Mouse (Mus musculus) embryonic facial prominence, embryonic 12.5 days (tissue): ENCODE measurements at regions not wholly inside any gene's neighbourhood (a gene's known extent, or its start where the extent isn't known, plus 50 kb on each side); places are given as distances from the start of the nearest gene placed in this dataset.
"Not testable (repeated sequence)": the region's sequence is repeated elsewhere in the genome, so short reads cannot be mapped to it uniquely, and the experiment has no call there.

Source experiments
- ATAC-seq: fragments of 200-750 bp; cut with Nextera tagmentation; 2 replicates; pipeline ENCODE4 v1.8.0; 2017; ENCODE audit not compliant: insufficient number of reproducible peaks, insufficient read depth, low FRiP score, low TSS enrichment
- H3K27ac ChIP-seq: fragments of 300-500 bp; sonication (generic); 2 replicates; pipeline ENCODE4 v1.5.1; 2016; ENCODE audit warnings: mild to moderate bottlenecking
- H3K27me3 ChIP-seq: fragments of 300-500 bp; sonication (generic); 2 replicates; pipeline ENCODE4 v1.6.1; 2016; ENCODE audit warnings: mild to moderate bottlenecking, moderate library complexity
- H3K36me3 ChIP-seq: fragments of 300-500 bp; sonication (generic); 2 replicates; pipeline ENCODE4 v1.6.1; 2016; ENCODE audit warnings: mild to moderate bottlenecking
- H3K4me1 ChIP-seq: fragments of 300-500 bp; sonication (generic); 2 replicates; pipeline ENCODE4 v1.6.1; 2016
- H3K4me2 ChIP-seq: fragments of 300-500 bp; sonication (generic); replicated peaks from 2 replicates; pipeline ENCODE4 v1.6.1; 2016; ENCODE audit warnings: mild to moderate bottlenecking, moderate library complexity
- H3K4me3 ChIP-seq: fragments of 300-500 bp; sonication (generic); 2 replicates; pipeline ENCODE4 v1.5.1; 2016; ENCODE audit warnings: mild to moderate bottlenecking
- H3K9ac ChIP-seq: fragments of 300-500 bp; sonication (generic); 2 replicates; pipeline ENCODE4 v1.6.1; 2016; ENCODE audit warnings: mild to moderate bottlenecking, moderate library complexity
- H3K9me3 ChIP-seq: fragments of 300-500 bp; sonication (generic); 2 replicates; pipeline ENCODE4 v1.6.1; 2016; ENCODE audit warnings: mild to moderate bottlenecking, moderate library complexity
- WGBS: fragments of 180-500 bp; shearing (Covaris S2); methylation state at CpG from one replicate; pipeline ENCODE4 v1.1.7; 2016; 5-methylcytosine and 5-hydroxymethylcytosine counted together

DNA sequence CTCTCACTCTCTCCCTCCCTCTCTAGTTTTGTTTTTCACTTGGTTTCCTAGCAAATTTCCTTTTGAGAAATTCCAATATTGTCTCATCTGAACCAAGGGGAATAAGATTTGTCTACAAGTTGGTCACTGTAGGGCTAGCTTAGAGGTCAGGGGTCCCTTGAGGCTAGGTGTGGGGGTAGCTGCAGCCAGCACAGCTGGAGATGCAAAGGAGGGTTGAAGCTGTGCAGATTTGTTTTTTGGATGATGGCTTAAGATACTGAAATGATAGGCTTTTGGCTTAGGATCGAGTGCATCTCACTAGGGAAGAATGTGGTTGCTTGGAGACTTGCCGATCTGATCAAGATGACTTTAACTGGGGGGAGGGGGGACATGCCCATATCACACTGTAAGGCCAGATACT lies 88.3 kb upstream of the Tmem28 start:
- no peak overlapping the region for H3K9ac ChIP-seq
- H3K4me2 ChIP-seq, result no peak overlapping the region
- H3K27me3 ChIP-seq, result peaks cover 15% of the 10 kb centered on the region; the same call in 1 of the 2 replicates
- no peaks in the 10 kb centered on the region for H3K36me3 ChIP-seq
- H3K4me3 ChIP-seq, result no peak overlapping the region
- no peak for ATAC-seq
- WGBS, result 61% methylated on average over 2 of the region's 2 CpGs
- no peaks in the 10 kb centered on the region for H3K9me3 ChIP-seq
- H3K27ac ChIP-seq, result no peak overlapping the region
- H3K4me1 ChIP-seq, result no peaks in the 10 kb centered on the region

DNA sequence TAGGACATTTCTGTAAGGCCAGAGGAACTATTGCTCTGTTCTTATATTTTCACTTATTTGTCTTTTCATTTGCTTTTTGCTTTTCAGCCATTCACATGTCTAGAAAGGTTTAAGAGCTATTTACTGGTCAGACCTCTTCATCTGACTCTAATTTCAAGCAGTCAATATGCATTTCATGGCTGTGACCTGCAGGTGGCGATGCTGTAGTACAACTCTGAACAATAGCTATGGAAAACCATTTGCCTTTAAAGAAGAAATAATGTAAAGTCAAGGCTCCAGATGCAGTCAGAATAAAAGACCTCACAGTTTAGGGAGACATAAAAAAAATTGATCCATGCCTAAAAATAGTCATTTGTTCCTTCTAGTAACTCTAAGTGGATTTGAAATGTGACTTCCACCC lies 95.7 kb upstream of the Tmem28 start:
- Histone ChIP-seq H3K27me3 (0 out of 2 replicates have a peak, but pooled peaks cover 2% of the 10 kb centered on the region), H3K4me2 (no peak overlapping the region), H3K4me1 (no peaks in the 10 kb centered on the region), H3K9me3 (no peaks in the 10 kb centered on the region), H3K9ac (no peak overlapping the region), H3K36me3 (no peaks in the 10 kb centered on the region), H3K27ac (no peak overlapping the region), H3K4me3 (no peak overlapping the region)
- WGBS, result 11% methylated on average over 1 of the region's 1 CpGs
- no peak for ATAC-seq

DNA sequence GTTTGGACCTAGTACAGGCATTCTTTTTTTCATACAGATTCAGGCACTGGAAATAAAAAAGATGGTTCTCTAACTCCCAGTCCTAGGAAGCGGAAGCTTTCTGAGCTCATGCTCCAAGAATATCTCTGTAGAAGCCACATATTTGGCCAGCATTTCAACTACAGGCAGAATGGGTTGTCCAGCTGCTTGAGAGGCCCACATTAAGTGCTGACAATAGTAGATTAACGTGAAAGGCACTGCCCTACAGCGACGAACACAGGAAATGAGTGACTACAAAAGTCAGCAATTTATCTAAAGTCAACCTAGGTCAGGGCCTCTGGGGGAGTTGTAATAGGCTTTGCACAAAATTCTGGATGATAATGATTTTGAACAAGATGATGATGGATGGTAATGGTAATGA lies 125.5 kb upstream of the Tmem28 start:
- no peak overlapping the region for H3K4me2 ChIP-seq
- no peak overlapping the region for H3K9ac ChIP-seq
- no peak for ATAC-seq
- H3K27me3 ChIP-seq, result 0 out of 2 replicates have a peak, but pooled peaks cover 8% of the 10 kb centered on the region
- no peaks in the 10 kb centered on the region for H3K4me1 ChIP-seq
- no peaks in the 10 kb centered on the region for H3K9me3 ChIP-seq
- no peak overlapping the region for H3K27ac ChIP-seq
- H3K4me3 ChIP-seq, result no peak overlapping the region
- WGBS, result 60% methylated on average over 4 of the region's 4 CpGs
- no peaks in the 10 kb centered on the region for H3K36me3 ChIP-seq

DNA sequence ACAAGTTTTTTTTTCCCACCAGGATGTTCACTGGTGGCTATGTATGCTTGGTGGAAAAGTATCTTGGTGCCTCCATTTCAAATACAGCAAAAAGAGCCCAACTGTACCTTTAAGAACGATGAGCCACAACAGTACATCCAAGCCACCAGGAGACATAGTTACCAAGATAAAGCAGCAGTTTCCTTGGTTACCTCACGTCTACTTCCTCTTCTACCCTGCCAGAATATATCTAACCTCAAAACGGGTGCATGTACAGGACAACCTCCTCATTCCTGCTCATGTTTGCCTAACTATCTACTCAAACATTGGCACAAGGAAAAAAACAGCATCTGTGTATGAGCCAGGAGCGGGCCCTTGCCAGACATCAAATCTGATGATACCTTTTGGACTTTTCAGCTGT lies 129.8 kb upstream of the Tmem28 start:
- H3K9ac ChIP-seq, result no peak overlapping the region
- no peak overlapping the region for H3K4me3 ChIP-seq
- WGBS, result 66% methylated on average over 4 of the region's 4 CpGs
- H3K27me3 ChIP-seq, result 0 out of 2 replicates have a peak, but pooled peaks cover 8% of the 10 kb centered on the region
- no peaks in the 10 kb centered on the region for H3K36me3 ChIP-seq
- H3K27ac ChIP-seq, result no peak overlapping the region
- H3K9me3 ChIP-seq, result no peaks in the 10 kb centered on the region
- ATAC-seq, result no peak
- no peaks in the 10 kb centered on the region for H3K4me1 ChIP-seq
- H3K4me2 ChIP-seq, result no peak overlapping the region

DNA sequence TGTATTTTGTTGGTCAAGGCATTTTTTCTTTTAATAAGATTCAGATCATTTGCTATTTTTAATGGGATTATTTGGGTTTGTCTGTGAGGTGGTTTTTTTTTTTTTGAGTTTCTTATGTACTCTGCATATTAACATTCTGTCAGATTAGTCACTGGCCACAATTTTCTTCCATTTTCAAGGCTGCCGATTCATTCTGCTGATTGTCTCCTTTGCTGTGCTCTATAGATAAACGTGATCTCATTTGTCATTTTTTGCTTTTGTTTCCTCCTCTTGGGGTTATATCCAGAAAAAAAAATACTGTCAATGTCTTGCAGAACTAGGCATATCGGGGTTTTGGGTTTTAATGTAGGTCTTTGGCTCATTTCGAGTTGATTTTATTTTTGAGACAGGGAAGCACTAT lies 131.1 kb upstream of the Tmem28 start:
- 0 out of 2 replicates have a peak, but pooled peaks cover 8% of the 10 kb centered on the region for H3K27me3 ChIP-seq

DNA sequence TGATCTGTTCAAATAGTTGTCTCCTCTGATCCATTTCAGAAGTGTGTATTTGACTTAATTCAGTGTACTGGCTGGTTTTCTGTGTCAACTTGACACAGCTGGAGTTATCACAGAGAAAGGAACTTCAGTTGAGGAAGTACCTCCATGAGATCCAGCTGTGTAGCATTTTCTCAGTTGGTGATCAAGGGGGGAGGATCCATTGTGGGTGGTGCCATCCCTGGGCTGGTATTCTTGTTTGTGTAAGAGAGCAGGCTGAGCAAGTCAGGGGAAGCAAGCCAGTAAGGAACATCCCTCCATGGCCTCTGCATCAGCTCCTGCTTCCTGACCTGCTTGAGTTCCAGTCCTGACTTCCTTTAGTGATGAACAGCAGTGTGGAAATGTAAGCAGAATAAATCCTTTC lies 138.3 kb upstream of the Tmem28 start:
- H3K9me3 ChIP-seq, H3K4me1 ChIP-seq, H3K4me3 ChIP-seq, H3K9ac ChIP-seq, H3K27ac ChIP-seq, H3K36me3 ChIP-seq, H3K27me3 ChIP-seq, H3K4me2 ChIP-seq, ATAC-seq: not testable (repeated sequence)

More for the DNA sequence above, 131.1 kb upstream of the Tmem28 start:
- Histone ChIP-seq H3K36me3 (no peaks in the 10 kb centered on the region), H3K27ac (no peak overlapping the region), H3K4me3 (no peak overlapping the region), H3K4me2 (no peak overlapping the region), H3K9me3 (no peaks in the 10 kb centered on the region), H3K4me1 (no peaks in the 10 kb centered on the region), H3K9ac (no peak overlapping the region)
- 81% methylated on average over 4 of the region's 4 CpGs for WGBS
- no peak for ATAC-seq

DNA sequence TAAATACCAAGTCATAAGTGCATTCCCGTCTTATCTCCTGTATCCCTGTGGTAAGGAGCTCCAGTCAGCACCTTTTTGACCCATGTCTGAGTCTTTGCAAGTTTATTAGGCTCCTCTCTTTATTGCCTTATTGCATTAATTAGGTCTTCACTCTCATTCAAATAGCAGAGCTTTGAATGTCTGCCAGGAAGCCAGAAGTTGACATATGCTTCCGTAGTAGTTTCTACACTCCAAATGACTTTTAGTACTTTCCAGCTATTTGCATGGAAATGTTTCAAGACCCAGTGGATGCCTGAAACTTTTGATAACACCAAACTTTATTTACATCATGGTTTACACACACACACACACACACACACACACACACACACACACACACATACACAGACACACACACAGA lies 153.2 kb upstream of the Tmem28 start:
- Histone ChIP-seq H3K4me3 (no peak overlapping the region), H3K9ac (no peak overlapping the region), H3K4me2 (no peak overlapping the region), H3K27ac (no peak overlapping the region), H3K4me1 (no peaks in the 10 kb centered on the region), H3K27me3 (0 out of 2 replicates have a peak, but pooled peaks cover 7% of the 10 kb centered on the region), H3K36me3 (no peaks in the 10 kb centered on the region), H3K9me3 (no peaks in the 10 kb centered on the region)
- no peak for ATAC-seq
- WGBS, result 84% methylated on average over 2 of the region's 2 CpGs

DNA sequence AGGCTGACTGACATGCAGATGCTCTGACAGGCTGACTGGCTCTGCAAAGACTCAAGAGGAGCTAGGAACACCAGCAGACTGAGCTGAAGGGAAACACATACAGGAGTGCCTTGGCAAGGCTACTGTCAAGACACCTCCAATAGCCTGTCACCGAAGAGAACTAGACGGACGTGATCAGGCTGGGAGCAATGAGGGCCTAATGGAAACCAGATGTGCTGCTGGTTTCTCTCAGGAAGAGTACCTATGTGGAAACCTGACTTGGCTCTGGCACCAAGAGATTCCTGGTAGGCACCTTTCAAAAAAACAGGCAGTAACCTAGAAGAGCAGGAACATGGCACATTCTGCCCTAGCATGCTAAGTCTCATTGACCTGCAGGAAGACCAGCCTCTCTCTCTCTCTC lies 158.3 kb upstream of the Tmem28 start:
- Histone ChIP-seq H3K27ac (no peak overlapping the region), H3K4me3 (no peak overlapping the region), H3K4me2 (no peak overlapping the region), H3K9me3 (no peaks in the 10 kb centered on the region), H3K36me3 (no peaks in the 10 kb centered on the region), H3K27me3 (0 out of 2 replicates have a peak, but pooled peaks cover 17% of the 10 kb centered on the region), H3K9ac (no peak overlapping the region), H3K4me1 (peaks cover 4% of the 10 kb centered on the region; the same call in 1 of the 2 replicates)
- ATAC-seq, result no peak
- 47% methylated on average over 3 of the region's 3 CpGs for WGBS

DNA sequence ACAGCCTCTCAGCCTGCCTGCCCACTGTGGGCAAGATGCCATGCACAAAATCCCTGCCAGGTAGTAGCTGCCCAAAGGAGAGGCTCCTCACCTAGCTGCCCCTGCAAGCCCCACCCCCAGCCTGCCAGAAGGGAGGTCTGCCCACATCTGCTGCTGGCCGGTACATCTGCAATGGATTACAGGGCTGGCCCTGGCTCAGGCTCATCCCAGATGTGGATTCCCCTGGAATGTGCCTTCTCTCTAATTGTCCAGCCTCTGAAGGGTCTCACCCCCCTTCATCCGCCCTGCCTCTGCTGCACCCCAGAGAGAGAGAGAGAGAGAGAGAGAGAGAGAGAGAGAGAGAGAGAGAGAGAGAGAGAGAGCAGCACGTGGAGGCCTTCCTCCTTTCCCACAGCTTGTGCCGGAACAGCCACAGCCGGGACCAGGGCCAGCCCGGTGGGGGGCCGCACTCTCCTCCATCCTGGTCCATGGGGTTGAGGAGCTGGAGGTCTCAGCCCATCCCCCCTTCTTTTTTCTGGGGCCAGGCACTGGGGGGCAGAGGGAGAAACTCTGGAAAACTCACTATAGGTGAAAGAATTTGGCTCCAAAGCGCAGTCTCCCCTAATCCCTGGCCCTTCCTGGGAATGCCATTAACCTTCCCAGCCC lies 161.2 kb upstream of the Tmem28 start:
- Histone ChIP-seq H3K9me3 (no peaks in the 10 kb centered on the region), H3K27me3 (peaks cover 22% of the 10 kb centered on the region; the same call in 1 of the 2 replicates), H3K36me3 (no peaks in the 10 kb centered on the region), H3K4me3 (no peak overlapping the region), H3K4me1 (peaks cover 4% of the 10 kb centered on the region; the same call in 1 of the 2 replicates), H3K9ac (no peak overlapping the region), H3K4me2 (no peak overlapping the region), H3K27ac (no peak overlapping the region)
- 38% methylated on average over 3 of the region's 8 CpGs for WGBS
- ATAC-seq, result peak; percentile 70

DNA sequence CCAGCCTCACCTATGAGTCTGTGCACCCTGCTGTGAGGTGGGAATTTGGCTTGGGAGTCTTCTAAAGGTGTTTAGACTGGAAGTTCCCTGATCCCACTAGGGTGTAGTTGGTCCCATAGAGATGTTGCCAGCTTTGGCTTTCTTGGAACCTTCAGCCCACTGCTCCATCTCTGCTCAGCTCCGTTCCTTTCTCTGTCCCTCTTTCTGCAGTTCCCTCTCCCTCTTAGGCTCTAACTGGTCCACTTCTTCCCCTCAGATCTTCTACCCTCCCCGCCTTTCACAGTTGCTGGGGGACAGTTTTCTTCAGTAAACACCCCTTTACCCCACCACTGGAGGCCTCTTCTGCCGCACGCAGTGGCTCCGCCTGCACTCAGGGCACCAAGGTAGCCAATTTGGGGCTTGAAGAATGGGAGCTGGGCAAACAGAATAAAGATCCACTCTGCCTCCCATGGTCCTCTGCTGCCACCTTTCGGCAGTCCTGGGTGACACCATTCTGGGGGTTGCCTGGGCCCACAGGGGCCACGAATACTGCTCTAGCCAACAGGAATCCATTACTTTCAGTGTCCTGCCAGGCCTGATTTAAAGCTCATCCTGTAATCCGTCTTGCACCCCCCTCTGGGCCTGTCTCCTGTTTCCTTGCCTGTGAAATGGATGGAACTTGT lies 162.9 kb upstream of the Tmem28 start:
- Histone ChIP-seq H3K27me3 (peaks cover 22% of the 10 kb centered on the region; the same call in 1 of the 2 replicates), H3K4me1 (peaks cover 4% of the 10 kb centered on the region; the same call in 1 of the 2 replicates), H3K27ac (no peak overlapping the region), H3K36me3 (no peaks in the 10 kb centered on the region), H3K4me3 (no peak overlapping the region), H3K9ac (no peak overlapping the region), H3K4me2 (no peak overlapping the region), H3K9me3 (no peaks in the 10 kb centered on the region)
- WGBS, result 23% methylated on average over 8 of the region's 8 CpGs
- no peak for ATAC-seq

DNA sequence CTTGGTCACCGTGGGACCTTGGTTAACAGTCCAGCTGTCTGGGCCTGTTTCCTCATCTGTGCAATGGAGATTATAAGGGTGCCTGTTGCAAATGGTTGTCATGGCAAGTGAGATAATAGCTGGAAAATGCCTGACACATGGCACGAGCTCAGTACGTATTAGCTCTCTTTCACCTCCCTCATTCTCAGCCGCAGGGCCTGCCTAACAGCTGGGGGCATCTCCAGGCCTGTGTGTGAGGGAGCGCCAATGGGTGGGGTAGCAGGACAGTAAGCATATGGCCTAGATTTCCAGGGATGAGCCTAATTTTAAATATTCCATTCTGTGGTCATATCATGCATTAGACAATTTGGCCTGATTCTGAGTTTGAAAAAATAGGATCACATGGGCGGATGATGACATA lies 163.8 kb upstream of the Tmem28 start:
- Histone ChIP-seq H3K4me2 (no peak overlapping the region), H3K27ac (no peak overlapping the region), H3K36me3 (no peaks in the 10 kb centered on the region), H3K4me1 (peaks cover 4% of the 10 kb centered on the region; the same call in 1 of the 2 replicates), H3K9me3 (no peaks in the 10 kb centered on the region), H3K27me3 (peaks cover 18% of the 10 kb centered on the region; the same call in 1 of the 2 replicates), H3K4me3 (no peak overlapping the region), H3K9ac (no peak overlapping the region)
- 66% methylated on average over 6 of the region's 6 CpGs for WGBS
- ATAC-seq, result no peak

DNA sequence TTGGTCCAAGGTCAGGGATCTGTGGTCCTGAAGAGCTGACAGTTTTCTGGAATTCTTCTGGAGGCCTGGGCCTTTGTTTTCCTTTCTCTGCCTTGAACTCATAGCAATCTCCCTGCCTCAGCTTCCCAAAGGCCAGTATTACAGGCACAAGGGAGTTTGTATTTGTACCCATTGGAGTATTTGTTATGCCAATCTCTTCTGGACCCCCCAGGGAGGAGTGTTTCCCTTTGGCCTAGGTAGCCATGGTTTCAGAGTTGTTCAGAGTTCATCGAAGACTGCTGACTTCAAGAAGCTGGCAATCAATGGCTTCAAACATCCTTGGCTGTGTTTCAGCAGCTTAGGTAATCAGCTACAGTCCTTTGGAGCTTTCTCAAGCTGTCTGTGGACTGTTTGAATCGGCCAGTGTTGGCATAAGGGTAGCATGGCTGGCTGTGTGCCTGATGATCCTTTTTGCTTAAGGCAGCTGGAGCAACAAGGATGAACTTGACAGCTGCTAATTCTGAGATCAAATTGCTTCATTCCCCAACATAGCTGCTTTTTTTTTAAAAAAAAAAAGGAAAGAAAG lies 161.2 kb upstream of the Pja1 start:
- H3K27me3 ChIP-seq, result peaks cover 29% of the 10 kb centered on the region
- H3K4me2 ChIP-seq, result no peak overlapping the region
- no peaks in the 10 kb centered on the region for H3K36me3 ChIP-seq
- ATAC-seq, result no peak
- no peak overlapping the region for H3K4me3 ChIP-seq
- H3K9ac ChIP-seq, result no peak overlapping the region
- WGBS, result 62% methylated on average over 2 of the region's 2 CpGs
- H3K27ac ChIP-seq, result no peak overlapping the region
- H3K9me3 ChIP-seq, result no peaks in the 10 kb centered on the region
- H3K4me1 ChIP-seq, result no peaks in the 10 kb centered on the region
